Mouse (Mus musculus) ES-Bruce4 (cell line): Measurements from ENCODE around the gene Klf9.

Source experiments
- CTCF ChIP-seq: IDR thresholded peaks from one replicate; pipeline ENCODE4 v1.8.1; 2011; ENCODE audit warnings: low read depth, low read length
- EP300 ChIP-seq: IDR thresholded peaks from 2 replicates; pipeline ENCODE4 v1.6.1; 2011; ENCODE audit warnings: low read depth, low read length; ENCODE audit not compliant: insufficient read depth
- POLR2A ChIP-seq: IDR thresholded peaks from one replicate; pipeline ENCODE4 v1.8.1; 2011; ENCODE audit warnings: low read length; ENCODE audit not compliant: insufficient read depth

DNA sequence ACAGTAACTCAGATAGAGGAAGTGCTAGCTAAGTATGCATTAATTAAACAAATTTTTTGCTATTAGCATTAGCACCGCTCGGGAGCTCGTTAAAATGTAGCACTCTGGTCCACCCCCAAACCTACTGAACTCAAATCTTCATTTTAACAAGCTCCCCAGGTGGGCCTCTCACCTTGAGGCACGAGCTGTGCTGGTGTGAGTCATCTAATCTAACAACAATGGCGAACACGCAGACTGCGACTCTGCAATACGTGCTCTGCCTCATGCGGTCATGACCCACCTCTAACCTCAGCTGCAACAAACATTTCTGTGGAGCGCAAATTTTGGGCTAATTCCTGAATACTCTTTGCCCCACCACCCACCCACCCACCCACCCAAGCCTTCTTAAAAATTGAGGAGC, 19.2 kb upstream of the Klf9 start:
- no peak for TF ChIP-seq POLR2A
- TF ChIP-seq CTCF, result no peak
- peak; percentile 99 for TF ChIP-seq EP300
